Mouse (Mus musculus) heart, adult 11 months (tissue): ENCODE results near the gene Gnl3l.
A peak's percentile ranks its signal among the peaks of the same experiment; 100 is the strongest.

ENCODE experiments used
- DNase-seq: peaks from one replicate; pipeline ENCODE4 v3.0.0; 2022

Gnl3l gene

DNA sequence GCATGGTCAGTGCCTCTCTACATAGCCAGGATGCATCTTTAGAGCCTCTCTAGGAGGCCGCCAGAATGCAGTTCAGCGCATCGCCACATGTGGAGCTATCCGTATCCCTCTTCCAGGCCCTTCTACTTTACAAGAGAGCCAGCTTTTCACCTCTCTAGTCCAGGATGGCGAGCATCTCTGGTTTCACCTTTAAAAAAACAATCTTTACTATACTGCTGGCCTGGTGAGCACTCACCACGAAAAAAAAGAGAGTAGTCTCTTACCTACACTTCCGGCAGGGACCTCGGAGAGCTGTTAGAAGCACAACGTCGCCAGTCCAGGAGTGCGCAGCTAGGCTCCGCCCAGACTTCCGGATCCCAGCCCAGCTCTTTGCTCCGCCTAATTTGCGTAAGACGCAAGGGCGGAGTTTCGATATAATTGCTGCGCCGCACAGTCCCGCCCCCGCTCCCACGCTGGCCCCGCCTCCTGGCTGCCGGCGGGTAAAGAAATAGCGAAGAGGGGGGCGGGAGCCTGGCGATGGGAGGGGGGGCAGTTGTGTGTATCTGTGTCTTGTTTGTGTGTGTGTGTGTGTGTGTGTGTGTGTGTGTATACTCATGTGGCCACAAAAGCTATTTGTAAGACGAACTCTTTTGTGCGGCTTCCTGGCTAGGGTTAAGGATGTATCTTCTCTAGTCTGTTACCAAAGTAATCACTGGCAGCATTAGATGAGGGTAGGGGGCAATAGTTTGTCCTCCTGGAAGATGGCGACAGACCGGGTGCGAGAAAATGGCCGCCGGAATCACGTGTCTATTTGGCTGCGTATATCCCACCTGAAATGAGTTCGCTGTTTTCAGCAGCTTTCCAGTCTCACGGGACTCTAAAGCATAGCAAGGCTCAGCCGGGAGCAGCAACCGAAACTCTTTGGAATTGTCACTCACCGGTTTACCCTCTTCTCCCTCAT, at the start of gene Gnl3l:
TSS of gene Gnl3l (minus strand) at position 385 of the 940 bp plus-strand sequence.
- DNase-seq: peak; percentile 99

DNA sequence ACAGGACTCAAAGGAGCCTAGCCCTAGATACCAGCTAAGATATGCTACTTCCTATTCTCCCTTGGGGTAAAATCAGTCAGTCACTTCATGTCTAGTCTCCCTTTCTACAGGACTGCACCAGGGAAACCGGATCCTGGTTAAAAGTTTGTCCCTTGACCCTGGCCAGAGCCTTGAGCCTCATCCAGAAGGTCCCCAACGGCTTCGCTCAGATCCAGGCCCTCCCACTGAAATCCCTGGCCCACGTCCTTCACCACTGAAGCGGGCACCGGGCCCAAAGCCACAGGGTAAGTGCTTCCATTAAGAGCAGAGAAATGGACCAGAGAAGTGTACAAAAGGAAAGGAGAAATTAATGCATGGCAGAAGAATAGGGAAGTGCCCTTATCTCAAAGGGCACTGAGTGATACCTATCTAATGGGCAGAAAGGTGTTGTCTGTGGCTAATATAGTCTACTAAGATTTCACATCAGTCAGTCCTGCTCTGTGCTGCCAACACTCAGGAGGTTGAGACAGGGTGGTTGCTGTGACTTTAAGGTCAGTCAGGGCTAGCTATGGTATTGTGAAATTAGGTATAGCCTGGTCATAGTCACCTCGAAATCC, 49.0 kb upstream of the Gnl3l start:
- DNase-seq: peak; percentile 70

DNA sequence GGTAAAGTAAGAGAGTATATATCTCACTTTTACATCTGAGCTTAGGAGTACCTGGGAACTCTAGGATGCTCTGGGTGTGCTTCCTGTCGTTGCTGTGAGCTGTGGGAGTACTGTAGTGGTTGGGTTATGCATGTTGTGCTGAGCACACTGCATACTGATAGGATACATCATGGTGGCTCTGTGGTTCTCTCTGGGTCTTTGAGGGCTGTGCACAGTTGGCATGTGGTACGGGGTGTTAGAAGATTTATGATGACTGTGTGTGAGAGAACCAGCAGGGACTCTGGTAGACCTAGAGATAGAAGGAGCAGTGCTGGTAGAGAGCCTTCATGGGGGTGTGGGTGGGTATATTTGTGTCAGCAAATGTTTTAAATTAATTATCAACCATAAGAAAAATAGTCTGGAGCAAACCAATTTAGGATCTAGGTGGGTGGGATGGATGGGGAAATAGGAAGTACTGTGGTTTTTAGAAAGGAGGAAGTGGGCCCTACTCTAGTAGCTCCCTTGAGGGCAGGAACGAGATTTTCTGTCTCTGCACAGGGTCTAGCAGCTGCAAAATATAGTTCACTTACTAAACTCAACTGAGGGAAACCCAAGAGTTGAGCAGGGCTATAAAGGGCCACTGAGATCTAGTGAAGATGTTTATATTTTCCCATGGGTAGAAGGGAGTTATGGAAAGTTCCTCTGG, 44.6 kb upstream of the Gnl3l start:
- DNase-seq: peak; percentile 66

DNA sequence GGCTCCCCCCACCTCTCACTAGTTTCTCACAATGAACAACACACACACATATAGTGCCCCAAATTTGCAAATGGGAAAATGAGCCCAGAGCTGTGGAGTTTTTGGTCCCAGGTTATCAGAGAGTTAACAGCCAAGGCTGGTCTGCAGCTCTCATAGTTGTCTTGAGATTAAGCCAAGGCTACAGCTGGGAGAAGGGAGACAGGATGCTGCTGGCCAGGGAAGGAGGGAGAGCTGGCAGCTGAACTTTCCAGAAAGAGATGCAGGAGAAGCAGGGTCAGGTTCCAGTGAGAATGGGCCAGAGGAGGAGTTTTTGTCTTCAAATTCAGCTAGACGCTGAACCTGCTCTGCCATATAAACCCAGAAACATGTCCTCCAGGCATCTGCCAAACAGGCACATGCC, 42.2 kb upstream of the Gnl3l start:
- DNase-seq: peak; percentile 95

DNA sequence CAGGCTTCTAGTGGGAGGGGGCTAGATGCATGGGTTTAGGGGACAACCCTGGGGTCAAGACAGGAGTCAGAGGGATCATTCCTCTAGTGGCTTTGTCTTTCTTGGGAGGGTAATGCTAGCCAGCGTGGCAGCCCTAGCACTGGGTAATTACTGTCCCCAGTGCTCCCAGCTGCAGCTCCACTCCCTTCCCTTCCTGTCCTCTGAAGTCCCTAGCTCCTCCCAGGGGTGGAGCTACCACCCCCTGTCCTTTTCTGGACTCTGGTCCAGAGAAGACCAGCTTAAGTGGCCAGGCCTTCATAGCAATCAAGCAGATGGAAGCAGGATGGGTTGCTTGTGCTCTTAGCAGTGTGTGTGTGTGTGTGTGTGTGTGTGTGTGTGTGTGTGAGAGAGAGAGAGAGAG, 38.4 kb upstream of the Gnl3l start:
- peak; percentile 96 for DNase-seq

DNA sequence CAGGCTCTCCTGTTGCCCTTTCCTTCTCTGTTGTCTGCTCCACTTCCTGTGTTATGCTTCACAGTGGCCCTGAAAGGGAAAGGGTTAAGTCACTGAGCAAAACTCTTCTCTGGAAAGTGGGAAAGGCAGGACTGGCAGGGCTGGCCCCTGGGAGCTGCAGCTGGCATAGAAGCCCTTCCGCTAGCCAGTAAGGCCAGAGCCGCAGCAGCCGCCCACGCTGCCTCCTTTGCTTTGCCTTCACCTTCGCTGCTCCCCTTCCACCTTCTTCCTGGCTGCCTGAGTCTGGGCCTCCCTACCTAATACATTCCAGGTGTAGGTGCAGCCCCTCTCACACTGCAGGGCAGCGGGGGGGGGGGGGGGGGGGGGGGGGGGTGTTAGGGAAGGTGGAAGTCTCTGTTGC, 37.4 kb upstream of the Gnl3l start:
- no peak for DNase-seq

DNA sequence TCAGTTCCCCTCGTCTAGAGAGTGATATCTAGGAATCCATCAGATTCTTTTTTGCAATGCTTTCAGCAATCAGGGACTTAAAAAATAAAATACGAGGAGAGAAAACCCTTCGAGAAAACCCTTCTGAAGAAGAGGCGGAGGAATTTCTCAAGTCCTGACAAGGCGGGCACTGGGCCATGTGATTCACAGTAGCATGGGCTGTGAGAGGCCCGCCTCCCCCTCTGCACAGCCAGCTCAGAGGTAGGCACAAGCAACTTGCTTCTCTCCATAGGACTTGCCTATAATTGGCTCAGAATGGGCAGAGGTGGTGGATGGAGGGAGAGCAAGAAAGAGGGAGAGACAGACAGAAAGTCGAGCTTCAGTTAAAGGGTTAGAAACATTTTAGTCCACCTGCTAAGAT, 33.2 kb upstream of the Gnl3l start:
- DNase-seq: no peak

DNA sequence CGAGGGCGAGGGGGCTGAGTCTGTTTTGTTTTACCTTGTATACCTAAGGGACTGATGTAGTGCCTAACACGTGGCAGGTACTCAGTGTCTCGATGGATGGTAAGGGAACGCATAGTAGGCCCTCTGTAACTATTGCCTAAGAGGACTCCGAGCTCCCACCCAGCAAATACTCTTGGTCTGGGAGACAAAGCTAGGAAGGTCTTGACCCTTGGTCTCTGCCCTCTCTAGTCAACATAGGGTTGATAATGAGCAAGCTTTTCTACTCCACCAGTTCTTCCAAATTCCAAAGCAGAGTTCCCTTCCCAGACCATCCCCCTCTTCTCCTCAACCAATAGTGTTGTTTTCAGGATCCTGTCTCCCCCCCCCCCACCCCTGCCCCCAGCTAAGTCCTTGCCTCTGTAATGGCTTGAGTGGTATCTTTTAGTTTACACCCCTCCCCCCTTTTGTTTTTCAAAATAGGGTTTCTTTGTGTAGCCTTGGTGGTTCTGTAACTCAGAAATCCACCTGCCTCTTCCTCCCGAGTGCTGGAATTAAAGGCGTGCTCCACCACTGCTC, 32.6 kb upstream of the Gnl3l start:
- DNase-seq: no peak

DNA sequence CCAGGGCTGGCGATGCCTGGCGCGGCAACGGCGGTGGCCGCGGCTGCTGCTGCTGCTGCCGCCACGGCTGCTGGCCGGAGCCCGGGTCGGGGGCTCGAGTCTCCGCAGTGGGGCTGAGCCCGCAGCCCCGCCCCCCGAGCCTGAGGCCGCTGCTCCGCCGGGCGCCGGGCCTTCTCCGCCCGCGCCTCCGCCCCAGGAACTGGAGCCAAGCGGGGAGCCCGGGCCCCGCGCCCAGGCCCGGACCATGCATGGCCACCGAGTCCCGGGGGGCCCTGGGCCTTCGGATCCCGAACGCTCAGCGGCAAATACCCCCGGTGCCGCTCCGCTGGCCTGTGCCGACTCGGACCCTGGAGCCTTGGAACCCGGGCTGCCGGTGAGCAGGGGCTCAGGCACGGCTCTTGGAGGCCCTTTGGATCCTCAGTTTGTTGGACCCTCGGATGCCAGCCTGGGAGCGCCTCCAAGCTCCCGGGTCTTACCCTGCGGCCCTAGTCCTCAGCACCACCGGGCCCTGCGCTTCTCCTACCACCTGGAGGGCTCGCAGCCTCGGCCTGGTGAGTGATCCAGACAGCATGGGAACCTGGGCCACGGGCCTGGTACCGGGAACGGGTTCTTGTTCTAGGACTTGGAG, 30.4 kb upstream of the Gnl3l start:
- peak; percentile 92 for DNase-seq

DNA sequence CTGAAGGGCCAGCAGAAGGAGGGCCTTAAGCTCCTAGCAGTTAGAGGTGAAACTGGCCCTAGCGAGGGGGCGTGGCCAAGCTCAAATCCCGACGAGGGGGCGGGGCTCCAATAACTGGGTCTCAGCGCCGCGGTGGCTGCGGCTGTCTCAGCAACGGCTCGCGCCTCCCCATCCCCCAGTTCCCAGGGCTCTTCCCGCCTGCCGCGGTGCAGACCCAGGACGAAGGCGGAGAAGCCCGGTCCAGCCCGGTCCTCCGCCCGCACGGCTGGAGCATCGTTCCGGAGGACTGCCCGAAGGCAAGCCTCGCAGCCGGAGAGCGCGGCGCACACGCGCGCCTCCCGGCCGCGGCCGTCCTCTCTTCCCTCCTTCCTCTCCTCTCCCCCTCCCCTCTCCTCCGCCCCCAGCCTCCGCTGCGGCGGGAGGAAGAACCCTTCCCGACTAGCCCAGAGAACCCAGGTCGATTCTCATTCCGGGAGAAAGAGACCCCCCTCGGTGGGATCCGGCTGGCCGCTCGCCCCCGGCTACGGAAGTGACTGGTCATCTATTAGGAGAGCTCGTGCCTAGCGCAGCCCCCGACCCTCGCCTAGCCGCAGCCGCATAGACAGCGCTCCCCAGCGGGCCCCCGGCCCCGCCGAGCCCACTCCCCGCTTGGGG, 29.8 kb upstream of the Gnl3l start:
- peak; percentile 98 for DNase-seq

DNA sequence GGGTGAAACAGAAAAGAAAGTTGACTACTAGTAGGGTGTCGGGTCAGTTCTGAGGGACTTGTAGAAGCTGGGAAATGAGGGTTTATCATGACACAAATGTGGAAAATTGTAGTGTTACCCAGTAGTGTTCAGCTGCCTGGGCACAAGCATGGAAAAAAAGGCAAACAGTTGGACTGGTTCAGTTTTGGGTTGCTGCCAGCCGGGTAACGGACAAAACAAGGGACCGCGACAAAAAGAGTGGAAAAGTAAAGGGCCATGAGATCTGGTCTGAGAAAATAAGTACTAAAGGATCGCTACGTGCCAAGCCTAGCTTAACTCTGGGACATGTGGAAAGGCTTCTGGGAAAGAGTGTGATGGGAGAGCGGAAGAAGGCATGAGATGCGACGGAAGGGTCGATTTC, 29.2 kb upstream of the Gnl3l start:
- DNase-seq: no peak

DNA sequence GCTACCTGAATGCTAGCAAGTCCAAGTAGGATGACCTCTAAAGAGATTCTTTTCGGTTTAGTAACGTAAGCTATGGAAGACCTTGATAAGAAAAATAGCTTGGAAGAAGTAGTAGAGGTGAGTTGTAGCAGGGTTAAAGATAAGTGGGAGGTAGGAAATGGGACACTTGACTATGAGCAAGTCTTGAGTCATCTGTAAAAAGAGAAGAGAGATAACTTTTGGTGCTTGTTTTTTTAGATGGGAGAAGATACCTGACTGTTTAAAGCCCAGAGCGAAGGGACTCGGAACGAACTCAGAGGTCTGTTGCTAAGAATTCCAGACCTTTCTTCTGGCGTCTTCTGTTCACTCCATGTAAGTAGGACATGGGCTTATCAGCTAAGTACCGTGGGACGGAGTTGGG, 28.7 kb upstream of the Gnl3l start, which contains the start of gene Fgd1:
TSS of gene Fgd1 (plus strand) at position 301 of the 400 bp plus-strand sequence.
- no peak for DNase-seq

DNA sequence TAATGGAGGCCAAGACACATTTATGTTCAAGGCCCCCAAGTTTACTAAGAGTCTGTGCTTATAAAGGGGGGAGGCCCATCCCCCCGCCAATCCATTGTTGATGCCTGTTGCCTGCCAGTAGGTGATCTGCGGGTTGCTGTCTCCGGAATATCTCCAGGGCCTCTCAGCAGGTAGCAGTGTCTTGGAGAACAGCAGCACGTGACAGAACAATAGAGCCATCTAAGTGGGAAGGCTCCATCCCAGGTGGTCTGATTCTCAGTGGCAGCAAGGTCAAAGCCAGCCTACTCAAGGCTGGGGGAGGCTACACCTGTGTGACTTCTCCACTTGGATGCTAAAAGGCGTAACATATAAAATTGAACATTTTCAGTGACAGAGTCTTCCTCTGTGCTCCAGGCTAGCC, 24.1 kb upstream of the Gnl3l start:
- DNase-seq: peak; percentile 55

DNA sequence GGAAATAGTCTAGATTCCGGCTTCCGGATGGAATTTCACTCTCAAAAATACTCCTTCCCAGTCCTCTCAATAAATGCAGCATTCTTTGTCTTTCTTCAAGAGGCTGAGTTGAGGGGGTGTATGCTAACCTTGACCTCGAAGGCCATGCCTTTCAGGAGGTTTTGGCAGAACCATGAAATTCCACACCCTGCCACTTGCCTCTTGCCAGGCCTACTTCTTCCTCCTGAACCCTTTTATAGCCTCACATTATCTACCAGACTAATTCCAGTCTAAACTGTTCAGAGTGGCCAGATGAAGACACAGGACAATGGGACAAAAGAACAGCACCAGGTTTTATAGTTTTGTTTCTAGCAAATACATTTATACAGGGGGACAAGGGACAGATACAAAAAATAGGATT, 14.3 kb upstream of the Gnl3l start:
- DNase-seq: no peak

DNA sequence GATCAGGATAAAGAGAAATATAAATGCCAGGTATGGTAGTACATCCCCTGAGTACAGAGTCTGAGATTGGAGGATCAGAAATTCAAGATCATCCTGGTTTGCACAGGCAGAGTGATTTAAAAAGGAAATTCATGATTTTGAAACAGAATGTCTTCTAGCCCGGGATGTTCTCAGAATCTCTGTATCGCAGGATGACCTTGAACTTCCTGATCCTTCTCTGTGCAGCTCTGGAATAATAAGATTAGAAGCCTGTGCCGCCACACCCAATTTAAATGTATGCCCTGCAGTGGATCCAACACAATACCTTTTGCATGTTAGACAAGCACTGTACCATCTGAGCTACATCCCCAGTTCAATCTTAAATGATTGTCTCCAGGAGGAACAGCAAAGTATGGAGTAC, 1.7 kb upstream of the Gnl3l start:
- DNase-seq: no peak

DNA sequence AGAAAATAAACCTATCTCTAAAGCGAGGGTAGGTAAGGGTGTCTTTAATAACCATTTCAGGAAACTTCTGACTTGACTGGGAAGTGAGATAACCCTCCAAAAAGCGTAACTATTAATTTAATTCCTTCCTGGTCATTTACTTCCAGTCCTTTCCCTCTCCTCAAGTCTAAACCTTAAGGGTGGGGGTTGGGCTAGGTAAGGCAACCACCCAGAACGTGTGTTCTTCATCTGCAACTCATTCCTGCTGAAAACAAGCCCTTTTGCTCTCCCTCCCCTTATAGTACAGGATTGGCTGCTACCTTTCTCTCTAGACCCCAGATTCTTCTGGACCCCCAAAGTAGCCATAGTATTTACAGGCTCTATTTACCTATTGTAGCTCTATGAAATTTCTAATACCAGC, 775 bp upstream of the Gnl3l start:
- no peak for DNase-seq

DNA sequence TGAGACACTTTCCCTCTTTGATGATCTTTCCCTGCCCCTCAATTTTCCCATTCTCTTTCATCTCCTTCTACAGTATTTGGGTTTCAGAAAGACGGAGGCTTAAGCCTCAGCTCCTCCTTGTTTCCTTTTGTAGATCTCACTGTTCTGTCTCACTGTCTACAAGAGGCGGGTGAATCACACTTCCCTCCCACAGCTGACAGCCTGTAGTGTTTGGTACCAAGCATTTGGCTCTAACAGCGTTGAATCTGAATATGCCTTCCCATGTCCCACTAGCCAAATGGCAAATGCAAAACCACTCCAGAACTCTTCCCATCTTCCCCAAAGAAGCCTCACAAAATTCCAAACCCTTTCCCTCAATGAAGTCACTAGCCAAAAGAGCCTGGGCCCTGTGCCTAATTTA, 20.3 kb downstream of the Gnl3l start:
- no peak for DNase-seq

DNA sequence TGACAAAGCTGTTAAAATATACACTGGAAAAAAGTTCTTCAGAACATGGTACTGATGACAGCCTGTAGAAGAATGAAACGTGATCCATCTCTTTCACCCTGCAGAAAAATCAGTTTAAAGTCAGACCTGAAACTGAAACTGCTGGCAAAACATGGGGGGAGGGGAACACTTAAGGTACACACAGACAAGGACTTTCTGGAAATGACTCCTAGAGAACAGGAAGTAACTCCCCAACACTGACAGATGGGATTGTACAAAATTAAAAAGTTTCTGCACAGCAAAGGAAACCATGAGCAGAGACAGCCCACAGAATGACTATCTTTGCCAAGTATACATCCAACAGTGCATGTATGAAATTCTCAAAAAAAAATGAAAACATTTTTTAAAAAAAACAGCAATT, 35.5 kb downstream of the Gnl3l start:
- no peak for DNase-seq

DNA sequence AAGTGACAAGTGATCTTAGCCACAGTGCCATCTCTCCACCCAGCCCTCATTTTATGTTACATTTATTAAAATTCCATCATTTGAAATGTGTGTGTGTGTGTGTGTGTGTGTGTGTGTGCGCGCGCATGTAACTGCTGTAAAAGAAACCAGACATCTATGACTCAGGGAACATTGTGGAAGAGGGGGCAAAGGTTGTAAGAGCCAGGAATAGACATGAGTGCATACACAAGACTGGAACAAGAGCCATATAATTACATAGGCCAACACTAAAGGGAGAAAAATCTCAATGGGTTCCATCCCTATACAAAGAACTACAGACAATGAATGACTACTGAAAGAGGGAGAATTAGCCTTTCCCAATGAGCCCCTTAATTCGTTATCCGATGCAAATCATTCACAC, 41.7 kb downstream of the Gnl3l start:
- no peak for DNase-seq

DNA sequence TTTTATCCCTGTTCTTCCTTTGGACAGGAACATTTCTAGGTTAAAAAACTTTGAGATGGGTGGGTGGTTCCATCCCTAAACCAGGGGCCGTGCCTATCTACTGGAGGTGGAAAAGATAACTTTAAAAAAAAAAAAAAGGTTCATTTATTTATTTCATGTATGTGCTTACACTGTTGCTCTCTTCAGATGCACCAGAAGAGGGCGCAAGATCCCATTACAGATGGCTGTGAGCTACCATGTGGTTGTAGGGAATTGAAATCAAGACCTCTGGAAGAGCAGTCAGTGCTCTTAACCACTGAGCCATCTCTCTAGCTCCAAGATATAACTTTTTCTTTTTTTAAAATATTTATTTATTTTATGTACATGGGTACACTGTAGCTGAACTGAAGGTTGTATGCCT, 54.1 kb downstream of the Gnl3l start:
- DNase-seq: no peak

DNA sequence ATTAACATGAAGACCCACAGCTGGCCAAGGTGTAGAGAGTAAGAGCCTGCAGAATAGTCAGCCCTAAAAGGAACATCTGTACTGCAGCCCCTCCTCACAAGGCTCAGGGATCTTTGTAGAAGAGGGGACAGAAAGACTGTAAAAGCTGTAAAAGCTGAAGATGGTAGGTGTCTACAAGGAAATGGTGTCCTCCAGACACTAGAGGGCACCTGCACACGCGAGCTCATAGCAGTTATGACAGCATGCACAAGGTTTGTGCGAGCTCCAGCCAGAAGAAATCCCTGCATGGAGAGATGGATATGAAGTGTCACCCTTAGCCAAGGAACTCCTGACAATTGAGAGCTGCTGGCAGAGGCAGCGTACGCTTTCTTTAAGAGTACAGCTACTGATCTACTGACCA, 56.4 kb downstream of the Gnl3l start:
- no peak for DNase-seq

DNA sequence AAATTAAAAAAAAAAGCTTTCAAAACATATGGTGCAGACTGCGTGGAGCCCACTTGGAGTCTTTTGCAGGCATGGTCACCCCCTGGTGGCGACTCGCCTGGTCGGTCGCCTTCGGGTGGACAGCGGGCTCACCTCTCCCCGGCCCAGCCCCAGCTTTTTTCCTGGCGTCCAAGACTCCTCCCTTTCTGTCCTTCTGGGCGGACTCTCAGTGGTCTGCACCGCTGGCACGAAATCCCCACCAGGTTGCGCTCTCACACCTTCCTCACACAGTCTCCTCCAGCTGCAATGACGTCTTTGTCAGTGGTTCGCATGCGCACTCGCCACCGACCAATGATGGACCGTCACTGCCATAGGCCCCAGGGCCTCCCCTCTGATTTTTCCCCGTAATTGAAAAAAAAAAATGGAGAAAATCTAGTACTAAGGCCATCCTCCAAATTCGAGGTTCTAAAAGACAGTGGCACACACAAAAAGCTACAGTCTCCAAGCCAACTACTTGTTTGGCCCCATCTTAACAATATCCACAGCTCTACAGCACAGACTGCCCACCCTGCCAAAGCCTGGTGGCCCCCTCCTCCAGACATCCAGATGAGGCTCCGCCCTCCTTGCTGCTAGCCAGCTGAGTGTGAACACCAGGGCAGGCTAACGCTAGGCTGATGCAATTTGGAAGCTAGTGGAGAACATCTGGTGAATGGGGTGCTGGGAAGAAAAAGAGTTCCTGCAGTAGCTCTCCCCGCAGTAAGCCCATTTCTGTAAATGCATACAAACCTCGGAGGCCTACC, 60.4 kb downstream of the Gnl3l start:
- DNase-seq: peak; percentile 98
